Mouse (Mus musculus): ENCODE results near the gene Rabep2. TPM values are rescaled to one million over a fixed set of nuclear protein-coding genes. Genes with fewer than 3 reads are reported as not detected.

Gene Rabep2
- polyA plus RNA-seq (2012; rRNA removed) = 76.5 and 79.0 TPM in 2 replicates

DNA sequence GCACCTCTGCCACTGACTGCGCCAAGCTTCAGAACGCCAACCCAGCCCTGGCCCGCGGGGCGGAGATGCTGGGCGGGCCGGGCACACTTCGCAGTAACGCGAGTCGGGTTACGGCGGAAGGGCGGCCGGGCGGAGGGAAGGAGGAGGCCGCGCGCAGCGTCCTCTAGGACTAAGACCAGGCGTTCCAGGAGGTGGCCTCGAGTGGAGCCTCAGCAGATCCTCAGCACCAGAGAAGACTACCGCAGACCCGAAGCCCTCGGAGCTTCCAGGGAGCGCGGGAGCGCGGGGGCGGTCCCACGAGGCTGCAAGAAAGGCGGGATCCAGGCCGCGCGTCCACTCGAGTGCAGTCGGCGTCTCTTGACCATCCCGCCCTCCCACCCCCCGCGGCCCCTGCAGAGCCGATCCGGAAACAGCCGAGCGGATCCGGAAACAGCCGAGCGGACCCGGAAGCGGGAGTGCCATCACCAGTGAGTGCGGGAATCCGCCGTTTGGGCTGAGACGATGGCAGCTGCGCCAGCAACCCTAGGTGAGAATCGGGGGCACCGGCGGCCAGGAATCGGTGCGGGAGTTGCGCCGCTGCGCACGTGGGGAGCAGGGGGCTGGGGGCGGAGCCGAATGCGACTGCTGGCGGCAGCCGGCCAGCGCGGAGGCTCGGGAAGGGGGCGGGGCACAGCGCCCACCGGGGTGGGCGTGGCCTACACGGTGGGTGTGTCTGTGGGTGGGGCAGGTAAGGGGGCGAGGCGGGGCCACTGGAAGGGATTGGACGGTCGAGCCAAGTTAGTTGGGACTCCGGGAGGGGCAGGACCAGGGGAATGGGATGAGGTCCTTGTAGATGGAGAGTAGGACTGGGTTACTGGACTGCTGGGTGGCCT is at the start of gene Rabep2:
Gene Rabep2, plus strand, starts transcription at position 129 of the 872 bp plus-strand sequence.

DNA sequence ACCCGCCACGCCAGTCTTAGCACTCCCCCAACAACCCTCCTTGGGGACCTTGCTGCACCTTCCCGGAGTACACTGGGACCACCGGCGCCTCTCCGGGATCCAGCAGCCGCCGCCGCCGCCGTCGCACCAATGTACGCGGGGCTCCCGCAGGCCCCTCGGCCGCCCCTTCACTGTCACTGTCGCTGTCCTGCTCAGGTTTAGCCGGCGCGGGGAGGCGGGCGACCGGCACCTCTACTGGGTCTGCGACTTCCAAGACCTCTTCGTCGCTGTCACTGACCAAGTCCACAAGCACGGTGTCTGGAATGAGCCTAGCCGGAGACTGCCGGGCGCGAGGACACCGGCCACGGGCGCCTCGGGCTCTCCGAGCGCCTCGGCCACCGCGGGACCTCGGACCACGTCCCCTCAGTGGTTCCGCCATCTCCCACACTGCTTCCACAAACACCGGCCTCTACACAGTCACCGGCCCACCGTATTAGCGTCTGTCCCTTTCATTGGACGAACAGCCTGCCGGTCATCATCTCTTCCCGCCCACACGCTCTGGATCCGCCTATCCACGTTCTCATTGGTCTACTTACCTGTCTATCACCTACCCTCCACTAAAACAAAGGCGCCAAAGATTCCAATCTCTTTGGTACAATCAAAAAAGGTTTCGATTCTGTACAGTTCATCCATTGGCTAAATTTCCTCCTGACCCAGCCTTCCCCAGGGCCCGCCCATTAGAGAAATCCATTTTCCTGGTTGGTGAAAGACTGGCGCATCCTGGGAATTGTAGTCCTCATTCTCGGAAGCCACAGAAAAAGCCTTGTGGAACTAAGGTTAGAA is 32.0 kb upstream of the Rabep2 start, which contains the start of gene Nfatc2ip:
Gene Nfatc2ip, minus strand, starts transcription at position 440 of the 822 bp plus-strand sequence.

DNA sequence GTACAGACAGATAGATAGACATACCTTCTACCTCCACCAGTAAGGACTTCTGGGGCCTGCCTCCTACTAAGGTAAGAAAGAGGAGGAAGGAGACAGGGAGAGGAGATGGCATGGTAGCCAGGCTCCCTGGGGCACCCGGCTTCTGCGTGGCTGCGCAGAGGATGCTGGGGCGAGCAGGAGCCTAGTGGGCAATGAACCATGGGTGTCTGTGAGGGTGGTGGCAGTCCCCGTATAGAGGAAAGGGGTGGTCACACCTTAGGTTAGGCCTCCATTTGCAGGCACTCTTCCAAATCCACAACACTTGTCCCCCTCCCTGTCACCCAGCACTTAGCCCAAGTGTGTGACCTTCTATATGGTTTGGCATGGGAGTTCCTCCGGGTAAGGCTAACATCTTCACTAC is 13.8 kb upstream of the Rabep2 start, which contains the start of gene Cd19:
Gene Cd19, minus strand, starts transcription at position 165 of the 400 bp plus-strand sequence.

DNA sequence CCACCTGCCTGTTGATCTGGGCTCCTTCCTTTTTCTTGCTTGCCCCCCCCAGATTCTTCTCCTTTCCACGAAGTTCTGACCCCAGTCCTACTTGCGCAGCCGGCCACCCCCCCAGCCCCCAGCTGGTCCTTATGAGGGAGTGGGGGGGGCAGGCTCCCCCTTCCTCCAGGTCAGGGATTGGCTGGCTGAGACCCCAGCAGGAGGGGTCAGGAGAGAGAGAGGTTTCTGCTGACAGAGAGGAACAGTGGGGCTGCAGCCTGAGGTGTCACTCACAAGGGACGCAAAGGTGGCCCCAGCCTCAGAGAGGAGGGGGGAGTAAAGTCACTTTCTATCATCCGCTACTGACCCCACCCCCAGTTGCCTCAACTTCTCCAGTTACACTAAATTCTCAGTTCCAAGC is 34.4 kb downstream of the Rabep2 start, which contains the start of gene Atp2a1:
Gene Atp2a1, minus strand, starts transcription at position 105 of the 400 bp plus-strand sequence.

DNA sequence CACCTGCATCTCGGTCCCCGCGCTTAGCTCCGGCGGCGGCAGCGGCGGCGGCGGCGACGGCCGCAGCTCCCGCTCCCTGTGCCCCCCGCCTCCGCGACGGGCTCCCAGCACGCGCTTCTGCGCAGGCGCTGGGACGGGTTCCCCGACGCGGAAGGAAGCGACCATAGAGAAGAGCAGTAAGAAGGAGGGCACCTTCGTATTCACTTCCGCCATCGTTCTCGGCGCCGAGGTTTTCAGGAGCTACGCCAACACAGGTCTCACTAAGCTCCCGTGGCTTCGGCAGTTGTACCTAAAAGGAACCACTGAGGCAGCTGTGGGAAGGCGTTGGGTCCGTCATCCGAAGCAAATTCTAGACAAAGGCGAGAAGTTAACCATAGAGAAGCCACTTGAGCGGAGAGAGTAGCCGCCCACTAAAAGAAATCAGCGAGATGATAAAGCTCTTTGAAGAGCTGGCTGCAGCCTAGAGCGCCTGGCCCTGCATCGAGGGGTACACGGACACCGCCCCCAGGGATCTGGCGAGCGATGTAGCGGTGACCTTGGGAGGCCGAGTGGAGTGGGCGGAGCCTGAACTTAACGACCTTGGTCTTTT is 46.5 kb downstream of the Rabep2 start, which contains the start of gene Sh2b1:
Gene Sh2b1, minus strand, starts transcription at position 432 of the 589 bp plus-strand sequence.

DNA sequence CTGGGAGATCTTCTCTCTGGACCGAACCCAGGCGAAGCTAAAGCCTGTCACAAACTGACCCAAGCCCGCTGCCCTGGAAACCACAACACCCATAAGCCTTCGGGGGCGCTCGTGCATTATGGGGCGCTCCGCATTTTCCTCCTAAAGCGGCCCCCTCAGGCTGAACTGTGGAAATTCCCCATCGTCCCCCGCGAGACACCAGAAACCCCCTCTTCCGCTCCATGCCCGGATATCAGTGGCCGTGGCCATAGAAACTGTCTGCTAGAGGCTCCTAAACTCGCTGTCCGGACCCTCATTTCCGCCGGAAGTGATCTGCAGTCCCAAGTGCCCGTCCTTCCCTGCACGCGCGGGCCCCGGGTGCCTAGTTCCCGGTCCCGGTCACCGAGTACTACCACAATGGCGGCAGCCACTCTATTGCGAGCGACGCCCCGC is 58.5 kb downstream of the Rabep2 start, which contains the start of gene Tufm:
Gene Tufm, plus strand, starts transcription at position 310 of the 432 bp plus-strand sequence.

Other genes starting within 250 kb of the Rabep2 start
- gene Xpo6, start 228.3 kb upstream of the Rabep2 start, polyA plus RNA-seq (2012; rRNA removed) = 194 and 274 TPM in 2 replicates
- gene Sbk1, start 156.1 kb upstream of the Rabep2 start, polyA plus RNA-seq (2012; rRNA removed) = 72.0 and 77.3 TPM in 2 replicates
- gene Lat, start 59.2 kb upstream of the Rabep2 start, polyA plus RNA-seq (2012; rRNA removed) = 2.5 and 3.2 TPM in 2 replicates
- gene Spns1, start 51.3 kb upstream of the Rabep2 start, polyA plus RNA-seq (2012; rRNA removed) = 247 and 278 TPM in 2 replicates
- gene Nfatc2ip, start 32.0 kb upstream of the Rabep2 start, polyA plus RNA-seq (2012; rRNA removed) = 9.5 and 11.7 TPM in 2 replicates
- 0.53 and 0.68 TPM in 2 replicates for gene Cd19, start 13.9 kb upstream of the Rabep2 start, polyA plus RNA-seq (2012; rRNA removed)
- gene Atp2a1, start 34.3 kb downstream of the Rabep2 start, polyA plus RNA-seq (2012; rRNA removed) = 0.43 and 0.92 TPM in 2 replicates
- 73.4 and 90.0 TPM in 2 replicates for gene Sh2b1, start 46.7 kb downstream of the Rabep2 start, polyA plus RNA-seq (2012; rRNA removed)
- gene Tufm, start 58.6 kb downstream of the Rabep2 start, polyA plus RNA-seq (2012; rRNA removed) = 160 and 171 TPM in 2 replicates
- 261 and 386 TPM in 2 replicates for gene Atxn2l, start 74.7 kb downstream of the Rabep2 start, polyA plus RNA-seq (2012; rRNA removed)
- gene Eif3c, start 137.7 kb downstream of the Rabep2 start, polyA plus RNA-seq (2012; rRNA removed) = 143 and 153 TPM in 2 replicates
- gene Apobr, start 156.2 kb downstream of the Rabep2 start, polyA plus RNA-seq (2012; rRNA removed) = 5.2 and 5.6 TPM in 2 replicates
- 93.1 and 135 TPM in 2 replicates for gene Cln3, start 157.1 kb downstream of the Rabep2 start, polyA plus RNA-seq (2012; rRNA removed)
- gene Il27, start 166.2 kb downstream of the Rabep2 start, polyA plus RNA-seq (2012; rRNA removed) = 0.42 TPM in 1 of 2 replicates, not detected in the other
- gene Nupr1, start 202.1 kb downstream of the Rabep2 start, polyA plus RNA-seq (2012; rRNA removed) = 135 and 164 TPM in 2 replicates
- gene Sgf29, start 220.6 kb downstream of the Rabep2 start, polyA plus RNA-seq (2012; rRNA removed) = 53.8 and 56.8 TPM in 2 replicates
- gene Sult1a1, start 247.7 kb downstream of the Rabep2 start, polyA plus RNA-seq (2012; rRNA removed) = 36.6 and 41.1 TPM in 2 replicates

All from ovary, adult 2 months (tissue).